Mouse (Mus musculus) midbrain, embryonic 13.5 days (tissue): ENCODE measurements at regions not wholly inside any gene's neighbourhood (a gene's known extent, or its start where the extent isn't known, plus 50 kb on each side); places are given as distances from the start of the nearest gene placed in this dataset.

Experiments used
- ATAC-seq: fragments of 200-750 bp; cut with Nextera tagmentation; 2 replicates; pipeline ENCODE4 v1.8.0; 2017; ENCODE audit warnings: mild to moderate bottlenecking, moderate TSS enrichment, moderate library complexity
- H3K27ac ChIP-seq: fragments of 300-500 bp; sonication (generic); 2 replicates; pipeline ENCODE4 v1.5.1; 2015; ENCODE audit warnings: inconsistent platforms, mild to moderate bottlenecking, moderate library complexity
- H3K27me3 ChIP-seq: fragments of 300-500 bp; sonication (generic); 2 replicates; pipeline ENCODE4 v1.6.1; 2015; ENCODE audit warnings: mild to moderate bottlenecking, inconsistent platforms
- H3K36me3 ChIP-seq: fragments of 300-500 bp; sonication (generic); 2 replicates; pipeline ENCODE4 v1.6.1; 2015; ENCODE audit warnings: mild to moderate bottlenecking, inconsistent platforms
- H3K4me1 ChIP-seq: fragments of 300-500 bp; sonication (generic); replicated peaks from 2 replicates; pipeline ENCODE4 v1.6.1; 2015; ENCODE audit warnings: inconsistent platforms
- H3K4me2 ChIP-seq: fragments of 300-500 bp; sonication (generic); replicated peaks from 2 replicates; pipeline ENCODE4 v1.6.1; 2015; ENCODE audit warnings: moderate library complexity, mild to moderate bottlenecking, inconsistent platforms
- H3K4me3 ChIP-seq: fragments of 300-500 bp; sonication (generic); replicated peaks from 2 replicates; pipeline ENCODE4 v1.5.1; 2015; ENCODE audit warnings: mild to moderate bottlenecking, inconsistent platforms
- H3K9ac ChIP-seq: fragments of 300-500 bp; sonication (generic); replicated peaks from 2 replicates; pipeline ENCODE4 v1.6.1; 2015; ENCODE audit warnings: mild to moderate bottlenecking, inconsistent platforms
- H3K9me3 ChIP-seq: fragments of 300-500 bp; sonication (generic); 2 replicates; pipeline ENCODE4 v1.6.1; 2016; ENCODE audit warnings: mild to moderate bottlenecking, inconsistent platforms
- WGBS: fragments of 180-500 bp; shearing (Covaris S2); methylation state at CpG from one replicate; pipeline ENCODE4 v1.1.7; 2015; 5-methylcytosine and 5-hydroxymethylcytosine counted together

DNA sequence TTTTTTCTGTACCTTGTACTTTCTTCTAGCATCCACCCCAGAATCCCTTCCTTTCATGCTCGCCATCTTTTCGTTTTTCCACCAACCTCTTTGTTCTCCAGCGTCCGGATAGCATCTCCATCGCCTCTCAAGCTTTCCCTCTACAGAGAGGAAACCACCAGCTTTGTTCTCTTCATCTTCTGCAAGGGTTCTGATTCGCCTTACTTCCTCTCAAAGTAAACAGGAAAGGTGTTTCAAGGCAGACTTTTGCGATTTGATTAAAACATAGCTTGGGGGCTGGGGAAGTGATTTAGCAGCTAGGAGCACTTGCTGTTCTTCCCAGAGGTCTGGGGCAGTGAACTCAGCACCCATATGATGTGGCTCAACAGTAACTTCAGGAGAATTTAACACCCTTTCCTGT is 71.4 kb downstream of the Emp1 start:
- H3K4me1 ChIP-seq: peaks cover 8% of the 10 kb centered on the region; the same call in 1 of the 2 replicates
- no peak overlapping the region for H3K9ac ChIP-seq
- WGBS: 87% methylated on average over 7 of the region's 7 CpGs
- no peak for ATAC-seq
- H3K27me3 ChIP-seq: no peaks in the 10 kb centered on the region
- H3K36me3 ChIP-seq: no peaks in the 10 kb centered on the region
- no peak overlapping the region for H3K4me2 ChIP-seq
- H3K27ac ChIP-seq: no peak overlapping the region
- H3K4me3 ChIP-seq: no peak overlapping the region
- H3K9me3 ChIP-seq: 0 out of 2 replicates have a peak, but pooled peaks cover under 1% of the 10 kb centered on the region

DNA sequence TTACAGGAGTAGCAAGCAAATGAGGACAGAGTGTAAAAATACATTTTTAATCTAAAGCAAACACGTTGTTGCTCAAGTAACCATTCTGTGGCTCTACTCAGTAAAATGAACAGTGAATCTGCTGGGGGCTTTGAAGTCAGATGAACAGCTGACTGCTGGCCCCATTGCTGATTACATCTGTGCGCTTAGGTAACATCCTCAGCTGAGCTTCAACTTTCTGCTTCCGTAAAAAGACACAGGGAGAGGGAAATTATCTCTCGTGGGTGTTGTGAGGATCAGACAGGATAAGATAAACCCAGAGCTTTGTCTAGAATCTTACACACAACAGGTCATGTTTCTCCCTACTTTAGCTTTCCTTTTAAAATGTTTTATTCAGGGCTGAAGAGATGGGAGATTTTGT is 74.0 kb downstream of the Emp1 start:
- Histone ChIP-seq H3K9ac (no peak overlapping the region), H3K36me3 (no peaks in the 10 kb centered on the region), H3K4me3 (no peak overlapping the region), H3K9me3 (peaks cover 4% of the 10 kb centered on the region; the same call in 1 of the 2 replicates), H3K27ac (no peak overlapping the region), H3K27me3 (no peaks in the 10 kb centered on the region), H3K4me2 (no peak overlapping the region), H3K4me1 (peaks cover 3% of the 10 kb centered on the region)
- ATAC-seq: no peak
- WGBS: 88% methylated on average over 4 of the region's 4 CpGs

DNA sequence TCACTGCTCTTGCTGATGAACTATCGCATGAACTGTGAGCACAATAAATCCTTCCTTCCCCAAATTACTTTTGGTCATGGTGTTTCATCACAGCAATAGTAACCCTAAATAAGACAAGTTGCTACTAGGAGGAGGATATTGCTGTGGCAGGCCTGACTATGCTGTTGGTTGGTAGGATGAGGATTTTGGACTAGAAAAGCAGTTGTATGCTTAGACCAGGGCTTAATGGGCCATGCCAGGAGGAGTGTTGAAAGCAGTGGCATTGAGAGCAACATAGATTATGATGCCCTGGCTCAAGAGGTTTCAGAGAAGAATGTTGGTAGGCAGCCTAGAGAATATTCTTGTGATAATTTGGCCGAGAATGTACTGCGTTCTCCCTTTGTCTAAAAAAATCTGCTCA is 75.9 kb downstream of the Emp1 start:
- H3K9ac ChIP-seq: no peak overlapping the region
- WGBS: 93% methylated on average over 3 of the region's 3 CpGs
- H3K4me2 ChIP-seq: no peak overlapping the region
- no peak overlapping the region for H3K27ac ChIP-seq
- H3K9me3 ChIP-seq: peaks cover 4% of the 10 kb centered on the region; the same call in 1 of the 2 replicates
- no peaks in the 10 kb centered on the region for H3K27me3 ChIP-seq
- peaks cover 8% of the 10 kb centered on the region for H3K4me1 ChIP-seq
- H3K36me3 ChIP-seq: no peaks in the 10 kb centered on the region
- no peak overlapping the region for H3K4me3 ChIP-seq
- ATAC-seq: no peak

DNA sequence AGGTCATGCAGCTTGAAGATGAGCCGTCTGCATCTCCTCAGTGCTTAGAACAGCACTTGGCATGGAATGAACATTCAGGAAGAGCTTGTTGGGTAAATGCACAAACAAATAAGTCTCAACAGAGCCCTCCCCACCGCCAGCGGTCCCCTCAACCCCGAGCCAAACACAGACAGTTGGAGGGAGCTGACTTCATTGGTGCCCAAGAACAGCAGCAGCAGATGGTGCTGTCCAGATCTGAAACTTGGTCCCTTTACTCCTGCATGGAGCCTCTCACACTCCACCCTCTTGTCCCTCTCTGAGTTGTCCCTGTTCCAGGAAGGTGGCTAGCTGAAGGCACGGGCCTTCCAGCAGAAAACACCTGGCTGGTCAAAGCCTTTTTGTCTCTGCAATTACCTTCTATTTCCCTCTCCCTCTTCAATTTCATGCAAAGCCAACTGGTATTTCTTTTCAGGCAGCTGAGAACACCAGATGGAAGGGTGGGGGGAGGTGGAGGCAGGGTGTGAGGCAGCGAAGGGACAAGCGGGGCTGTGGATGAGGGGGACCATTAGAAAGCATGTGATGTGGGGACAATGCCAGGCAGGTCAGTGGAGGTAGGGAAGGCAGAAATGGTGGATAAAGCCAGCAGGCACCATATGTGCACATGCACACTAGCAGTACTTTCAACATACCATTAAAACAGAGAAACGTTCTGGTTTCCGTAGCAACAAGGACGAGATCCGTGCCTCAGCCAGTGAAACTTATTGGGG is 79.0 kb downstream of the Emp1 start:
- H3K27me3 ChIP-seq: no peaks in the 10 kb centered on the region
- 48% methylated on average over 11 of the region's 11 CpGs for WGBS
- H3K27ac ChIP-seq: peak overlapping the region; percentile 49
- no peak overlapping the region for H3K4me3 ChIP-seq
- 0 out of 2 replicates have a peak overlapping the region, but pooled peaks have one; percentile 5 for H3K9ac ChIP-seq
- peaks cover 4% of the 10 kb centered on the region; the same call in 1 of the 2 replicates for H3K9me3 ChIP-seq
- peaks cover 16% of the 10 kb centered on the region for H3K4me1 ChIP-seq
- peak; percentile 75 for ATAC-seq
- 0 out of 2 replicates have a peak overlapping the region, but pooled peaks have one; percentile 11 for H3K4me2 ChIP-seq
- no peaks in the 10 kb centered on the region for H3K36me3 ChIP-seq

DNA sequence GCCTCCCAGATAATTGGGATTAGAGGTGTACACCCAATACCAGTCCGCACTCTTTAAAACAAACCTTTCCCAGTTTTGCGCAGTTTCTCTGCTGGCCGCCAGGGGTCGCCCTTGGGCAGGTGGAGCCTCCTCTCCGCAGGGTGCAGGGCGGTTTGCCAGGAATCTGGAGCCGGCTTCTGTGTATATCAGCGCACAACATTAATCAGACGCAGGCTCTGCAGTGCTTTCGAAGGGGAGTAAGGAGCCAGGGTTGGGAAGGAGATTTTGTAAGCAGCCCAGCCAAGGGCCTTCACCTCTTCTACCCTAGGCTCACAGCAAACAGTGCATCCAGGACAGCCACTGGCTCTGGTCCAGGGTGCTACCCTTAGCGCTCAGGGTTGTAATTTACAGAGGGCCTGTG is 82.3 kb downstream of the Emp1 start:
- no peaks in the 10 kb centered on the region for H3K9me3 ChIP-seq
- H3K4me3 ChIP-seq: 0 out of 2 replicates have a peak overlapping the region, but pooled peaks have one; percentile 16
- H3K4me1 ChIP-seq: peaks cover 16% of the 10 kb centered on the region
- H3K27me3 ChIP-seq: no peaks in the 10 kb centered on the region
- peak overlapping the region; percentile 53; the same call in 1 of the 2 replicates for H3K9ac ChIP-seq
- H3K36me3 ChIP-seq: no peaks in the 10 kb centered on the region
- peak overlapping the region; percentile 47 for H3K4me2 ChIP-seq
- peak; percentile 92 for ATAC-seq
- H3K27ac ChIP-seq: peak overlapping the region; percentile 67; the same call in 1 of the 2 replicates
- WGBS: 2% methylated on average over 11 of the region's 11 CpGs

DNA sequence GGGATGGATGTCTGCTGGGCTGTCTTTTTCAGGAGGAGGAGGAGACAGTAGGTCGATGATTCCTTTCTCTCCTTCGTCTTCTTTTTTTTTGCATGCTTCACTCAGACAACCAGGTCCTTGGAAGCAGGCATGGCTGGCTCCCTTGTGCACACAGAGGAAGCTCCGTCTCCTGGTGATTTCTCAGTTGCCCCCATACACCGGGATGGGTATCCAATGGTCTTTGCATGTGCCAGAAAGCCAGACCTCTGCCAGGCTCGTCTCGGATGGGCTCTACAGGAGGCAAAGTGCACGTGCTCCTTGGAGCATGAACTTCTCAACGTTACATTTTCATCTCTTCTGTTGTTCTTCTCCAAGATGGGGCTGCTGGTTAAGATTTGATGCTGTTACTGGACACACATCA is 82.7 kb downstream of the Emp1 start:
- Histone ChIP-seq H3K4me2 (peak overlapping the region; percentile 47), H3K4me1 (peaks cover 16% of the 10 kb centered on the region), H3K27ac (peak overlapping the region; percentile 67; the same call in 1 of the 2 replicates), H3K9ac (peak overlapping the region; percentile 53; the same call in 1 of the 2 replicates), H3K36me3 (no peaks in the 10 kb centered on the region), H3K9me3 (no peaks in the 10 kb centered on the region), H3K27me3 (no peaks in the 10 kb centered on the region), H3K4me3 (0 out of 2 replicates have a peak overlapping the region, but pooled peaks have one; percentile 16)
- ATAC-seq: no peak; the same call in 1 of the 2 replicates
- WGBS: 31% methylated on average over 8 of the region's 8 CpGs

DNA sequence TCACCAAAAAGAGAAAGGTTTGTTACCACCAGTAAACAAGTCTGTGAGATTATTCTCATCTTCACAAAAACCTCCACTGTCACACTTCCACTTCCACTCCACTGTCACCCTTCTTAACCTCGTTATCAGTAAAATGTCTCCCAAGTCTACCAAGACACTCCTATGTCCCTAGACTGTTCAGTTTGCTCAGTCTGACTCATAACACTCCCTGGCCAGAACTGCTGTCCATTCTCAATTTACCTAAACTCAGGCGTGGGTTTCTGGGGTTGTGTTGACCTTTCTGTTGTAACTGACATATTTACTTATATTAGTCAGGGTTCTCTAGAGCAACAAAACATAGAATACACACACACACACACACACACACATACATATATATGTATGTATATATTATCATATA is 85.5 kb downstream of the Emp1 start:
- H3K27ac ChIP-seq: no peak overlapping the region
- no peaks in the 10 kb centered on the region for H3K36me3 ChIP-seq
- H3K4me1 ChIP-seq: peaks cover 8% of the 10 kb centered on the region
- no peak for ATAC-seq
- no peaks in the 10 kb centered on the region for H3K27me3 ChIP-seq
- H3K4me3 ChIP-seq: no peak overlapping the region
- no peak overlapping the region for H3K4me2 ChIP-seq
- 93% methylated on average over 2 of the region's 2 CpGs for WGBS
- H3K9ac ChIP-seq: no peak overlapping the region
- H3K9me3 ChIP-seq: no peaks in the 10 kb centered on the region

DNA sequence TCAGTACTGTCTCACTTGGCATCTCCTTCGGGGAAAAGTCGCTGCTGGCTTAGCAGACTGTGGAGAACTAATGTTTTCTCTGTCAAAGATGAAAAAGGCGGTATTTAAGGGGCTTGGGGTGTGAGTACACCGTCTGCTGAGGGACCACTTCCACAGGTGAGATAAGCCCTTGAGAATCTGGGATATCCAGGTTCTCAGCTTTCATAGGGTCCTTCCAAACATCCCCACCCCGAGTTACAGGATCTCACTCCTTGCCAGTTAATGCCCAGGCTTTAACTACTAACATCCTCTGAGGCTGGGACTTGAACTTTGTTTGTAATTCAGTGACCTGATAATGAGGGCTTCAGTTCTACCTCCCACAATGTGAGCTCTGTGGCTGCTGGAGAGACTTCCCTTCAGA is 86.9 kb downstream of the Emp1 start:
- no peaks in the 10 kb centered on the region for H3K27me3 ChIP-seq
- H3K4me2 ChIP-seq: no peak overlapping the region
- H3K9ac ChIP-seq: no peak overlapping the region
- no peaks in the 10 kb centered on the region for H3K36me3 ChIP-seq
- no peaks in the 10 kb centered on the region for H3K9me3 ChIP-seq
- H3K4me1 ChIP-seq: peaks cover 8% of the 10 kb centered on the region
- WGBS: 84% methylated on average over 5 of the region's 5 CpGs
- ATAC-seq: no peak
- H3K27ac ChIP-seq: no peak overlapping the region
- no peak overlapping the region for H3K4me3 ChIP-seq

DNA sequence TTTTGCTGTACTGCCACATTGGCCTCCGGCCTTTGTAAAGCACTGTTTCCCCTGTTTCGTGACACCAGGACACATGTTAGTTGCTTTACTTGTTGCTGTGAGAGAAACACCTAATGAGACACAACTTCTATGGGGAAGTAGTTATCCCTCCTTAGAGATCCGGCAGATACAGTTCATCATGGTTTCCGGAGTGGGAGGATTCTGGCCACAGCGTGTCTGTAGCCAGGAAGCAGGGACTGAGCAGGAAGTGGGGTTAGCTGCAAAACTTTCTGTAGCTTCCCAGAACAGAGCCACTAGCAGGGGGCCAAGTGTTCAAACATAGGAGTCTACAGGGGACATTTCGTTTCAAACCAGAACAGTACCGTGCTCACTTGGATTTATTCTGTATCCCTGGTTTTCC is 88.2 kb downstream of the Emp1 start:
- Histone ChIP-seq H3K9me3 (no peaks in the 10 kb centered on the region), H3K27me3 (no peaks in the 10 kb centered on the region), H3K4me1 (no peaks in the 10 kb centered on the region), H3K9ac (no peak overlapping the region), H3K36me3 (no peaks in the 10 kb centered on the region), H3K4me2 (no peak overlapping the region), H3K4me3 (no peak overlapping the region), H3K27ac (no peak overlapping the region)
- WGBS: 88% methylated on average over 7 of the region's 7 CpGs
- no peak for ATAC-seq

DNA sequence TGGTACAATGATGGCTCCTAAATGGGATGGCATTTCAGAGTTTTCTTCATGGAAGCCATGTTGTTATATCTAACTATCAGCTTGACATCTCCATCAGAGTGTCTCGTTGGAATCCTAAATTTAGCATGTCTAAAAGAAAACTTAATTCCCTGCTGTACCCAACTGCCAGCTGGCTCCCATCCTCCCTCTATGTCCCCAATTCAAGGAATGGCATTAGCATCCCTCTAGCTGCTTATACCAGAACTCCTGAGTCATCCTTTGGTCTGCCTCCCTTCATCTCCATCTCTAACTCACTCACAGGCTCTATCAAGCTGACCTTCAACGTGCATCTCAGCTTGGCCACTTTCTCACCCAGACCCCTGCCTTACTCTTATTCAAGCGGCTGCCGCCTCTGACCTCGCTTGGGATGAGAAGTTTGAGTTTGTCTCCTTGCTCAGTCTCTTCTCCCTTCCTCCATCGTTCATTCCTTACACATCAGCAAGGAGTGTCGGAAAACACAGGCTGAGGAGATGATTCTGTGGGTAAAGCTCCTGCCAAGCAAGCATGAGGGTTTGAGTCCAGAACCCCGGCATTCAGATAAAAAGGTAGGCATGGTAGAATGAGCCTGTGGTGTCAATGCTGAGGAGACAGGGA is 88.9 kb downstream of the Emp1 start:
- H3K27me3 ChIP-seq: no peaks in the 10 kb centered on the region
- no peak overlapping the region for H3K4me2 ChIP-seq
- 92% methylated on average over 8 of the region's 8 CpGs for WGBS
- no peak overlapping the region for H3K4me3 ChIP-seq
- no peaks in the 10 kb centered on the region for H3K9me3 ChIP-seq
- H3K27ac ChIP-seq: no peak overlapping the region
- no peak for ATAC-seq
- H3K4me1 ChIP-seq: no peaks in the 10 kb centered on the region
- no peaks in the 10 kb centered on the region for H3K36me3 ChIP-seq
- no peak overlapping the region for H3K9ac ChIP-seq

DNA sequence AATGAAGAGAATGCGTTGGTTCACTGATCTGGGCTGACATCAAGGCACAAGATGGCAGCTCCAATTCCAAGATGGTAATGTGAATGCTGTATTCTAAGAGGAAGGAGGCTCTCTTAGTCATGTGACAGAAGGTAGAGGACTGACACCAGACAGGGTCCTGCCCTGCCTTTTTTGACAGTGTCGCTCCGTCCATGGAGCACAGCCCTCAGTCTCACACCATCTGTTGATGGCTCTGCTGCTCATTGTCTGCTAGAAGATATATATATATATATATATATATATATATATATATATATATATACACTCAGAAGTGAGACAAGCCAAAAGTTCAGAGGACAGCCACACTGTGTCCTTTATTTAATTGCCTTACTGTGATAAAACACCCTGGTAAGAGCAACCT is 90.7 kb downstream of the Emp1 start:
- no peak for ATAC-seq
- no peak overlapping the region for H3K4me2 ChIP-seq

DNA sequence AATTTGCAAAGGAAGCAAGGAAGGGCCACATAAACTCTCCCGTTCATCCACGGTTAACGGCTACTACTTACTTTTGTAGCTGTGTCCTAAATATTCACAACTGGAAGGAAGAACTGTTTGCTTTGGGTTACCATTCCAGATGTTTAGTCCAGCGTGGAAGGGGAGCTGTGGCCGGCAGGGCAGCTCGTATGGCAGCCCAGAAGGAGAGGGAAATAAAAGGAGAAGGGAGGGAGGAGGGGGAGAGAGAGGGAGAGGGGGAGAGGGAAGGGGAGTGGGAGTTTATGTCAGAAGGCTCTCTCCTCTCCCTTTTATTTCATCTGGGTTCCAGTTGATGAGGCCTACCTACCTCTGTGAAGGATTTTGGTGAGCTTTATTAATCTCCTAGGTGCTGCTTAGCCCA is 110.2 kb downstream of the Emp1 start:
- Histone ChIP-seq H3K4me1 (no peaks in the 10 kb centered on the region), H3K36me3 (no peaks in the 10 kb centered on the region), H3K27me3 (no peaks in the 10 kb centered on the region), H3K27ac (no peak overlapping the region), H3K9me3 (no peaks in the 10 kb centered on the region), H3K4me2 (no peak overlapping the region), H3K4me3 (no peak overlapping the region), H3K9ac (no peak overlapping the region)
- WGBS: 51% methylated on average over 6 of the region's 6 CpGs
- no peak for ATAC-seq

More for the DNA sequence above, 90.7 kb downstream of the Emp1 start:
- Histone ChIP-seq H3K27me3 (no peaks in the 10 kb centered on the region), H3K27ac (no peak overlapping the region), H3K36me3 (no peaks in the 10 kb centered on the region), H3K9me3 (no peaks in the 10 kb centered on the region), H3K9ac (no peak overlapping the region), H3K4me3 (no peak overlapping the region), H3K4me1 (no peaks in the 10 kb centered on the region)
- WGBS: 98% methylated on average over 3 of the region's 3 CpGs
